ENCODE assay signal across 25 mouse cellular contexts in genomic region chr16:90280515-90280914, GRCm38 (mm10). TPM values are rescaled to one million over a fixed set of nuclear protein-coding genes. Genes with fewer than 3 reads are reported as not detected.
DNase-seq lines count a peak whose midpoint lies in the region; ATAC-seq and TF ChIP-seq lines count a peak whose summit lies in the region.
"Had no signal": no experiment of that assay in that cellular context is flagged by ENCODE, and none has a peak within 500 bp of the region (broad histone marks: within the 10 kb centered on the region; RNA-seq: fewer than 3 reads in every experiment).

No protein-coding gene starts in this region.

- peak overlapping the region; percentile 96 for H3K4me2 ChIP-seq in liver, embryonic 12.5 days
- no peak overlapping the region for H3K4me2 ChIP-seq in liver, embryonic 11.5 days
- H3K4me2 ChIP-seq in lung, postnatal 0 days (replicated peaks; ENCODE audit: low read depth, low read length): no peak overlapping the region
- 0 out of 2 replicates have a peak overlapping the region, but pooled peaks have one; percentile 5 for H3K4me2 ChIP-seq in liver, embryonic 14.5 days (ENCODE audit: low read depth)
- H3K4me2 ChIP-seq: hindbrain, embryonic 15.5 days; midbrain, embryonic 11.5 days; neural tube, embryonic 13.5 days had no signal

- no peak for ATAC-seq in liver, embryonic 12.5 days
- ATAC-seq in liver, embryonic 11.5 days (replicated peaks; ENCODE audit: low FRiP score): no peak
- ATAC-seq in lung, postnatal 0 days: no peak
- ATAC-seq in liver, embryonic 14.5 days (ENCODE audit: insufficient read depth): no peak
- ATAC-seq: activated CD4-positive, CD25-positive, alpha-beta regulatory T cell, adult 4 months; forebrain, postnatal 0 days; inflammation-experienced regulatory T-cells, adult 6 months had no signal

- no peak overlapping the region for H3K4me3 ChIP-seq in liver, embryonic 12.5 days
- no peak overlapping the region for H3K4me3 ChIP-seq in liver, embryonic 11.5 days (ENCODE audit: low read depth, low read length)
- no peak overlapping the region for H3K4me3 ChIP-seq in lung, postnatal 0 days (ENCODE audit: low read depth, low read length)
- no peak overlapping the region for H3K4me3 ChIP-seq in liver, embryonic 14.5 days (ENCODE audit: insufficient read depth in 1 of 2, low read depth in 2 of 2, low read length in 2 of 2)
- H3K4me3 ChIP-seq: erythroblast, embryonic 14.5 days; hindbrain, embryonic 15.5 days; neural tube, embryonic 13.5 days had no signal

- H3K27ac ChIP-seq in liver, embryonic 12.5 days: 0 out of 2 replicates have a peak overlapping the region, but pooled peaks have one; percentile 14
- no peak overlapping the region for H3K27ac ChIP-seq in liver, embryonic 11.5 days (ENCODE audit: low read depth, low read length)
- 0 out of 2 replicates have a peak overlapping the region, but pooled peaks have one; percentile 20 for H3K27ac ChIP-seq in lung, postnatal 0 days (ENCODE audit: low read length)
- no peak overlapping the region for H3K27ac ChIP-seq in liver, embryonic 14.5 days
- H3K27ac ChIP-seq: hindbrain, embryonic 10.5 days; hindbrain, embryonic 15.5 days; neural tube, embryonic 13.5 days had no signal

- no peak for TF ChIP-seq EP300 in lung, postnatal 0 days (IDR thresholded peaks at IDR 0.05)
- TF ChIP-seq EP300 in liver, embryonic 14.5 days (IDR thresholded peaks at IDR 0.05; ENCODE audit: low read depth): no peak

- 58% methylated on average over 2 of the region's 2 CpGs for WGBS in liver, embryonic 12.5 days (ENCODE audit: insufficient replicate concordance)
- 72% methylated on average over 2 of the region's 2 CpGs for WGBS in liver, embryonic 11.5 days
- 43% methylated on average over 2 of the region's 2 CpGs for WGBS in lung, postnatal 0 days
- WGBS in liver, embryonic 14.5 days (ENCODE audit: insufficient replicate concordance): 58% methylated on average over 2 of the region's 2 CpGs

- H3K9ac ChIP-seq in liver, embryonic 12.5 days: no peak overlapping the region
- H3K9ac ChIP-seq in liver, embryonic 11.5 days (ENCODE audit: low read depth, low read length): no peak overlapping the region
- no peak overlapping the region for H3K9ac ChIP-seq in lung, postnatal 0 days (replicated peaks; ENCODE audit: low read depth)
- no peak overlapping the region for H3K9ac ChIP-seq in liver, embryonic 14.5 days (replicated peaks)
- H3K9ac ChIP-seq: forebrain, postnatal 0 days; hindbrain, embryonic 15.5 days; neural tube, embryonic 13.5 days had no signal

- TF ChIP-seq CTCF in lung, postnatal 0 days (IDR thresholded peaks at IDR 0.05): no peak
- no peak for TF ChIP-seq CTCF in liver, embryonic 14.5 days (IDR thresholded peaks at IDR 0.05; ENCODE audit: low read depth)

- peaks cover 12% of the 10 kb centered on the region; the same call in 1 of the 2 replicates for H3K36me3 ChIP-seq in liver, embryonic 12.5 days
- H3K36me3 ChIP-seq in liver, embryonic 11.5 days (ENCODE audit: control insufficient read depth, insufficient read depth, low read length): 0 out of 2 replicates have a peak, but pooled peaks cover 4% of the 10 kb centered on the region
- no peaks in the 10 kb centered on the region for H3K36me3 ChIP-seq in lung, postnatal 0 days (ENCODE audit: insufficient read depth, low read length)
- H3K36me3 ChIP-seq in liver, embryonic 14.5 days (replicated peaks; ENCODE audit: control insufficient read depth, insufficient read depth, low read depth): no peaks in the 10 kb centered on the region
- H3K36me3 ChIP-seq: hindbrain, embryonic 15.5 days; neural tube, embryonic 13.5 days had no signal

- DNase-seq in liver, embryonic 11.5 days (ENCODE audit: low spot score): no peak
- DNase-seq in lung, postnatal 0 days (ENCODE audit: low spot score): peak; percentile 62
- no peak for DNase-seq in lung, postnatal 4 days
- DNase-seq in A20 (ENCODE audit: low read depth, low spot score): peak; percentile 51
- no peak for DNase-seq in liver, embryonic 14.5 days (ENCODE audit: low read depth in 3 of 3, low spot score in 3 of 3)
- no peak for DNase-seq in spleen, postnatal 10 days (ENCODE audit: low spot score in 2 of 2)
- no peak for DNase-seq in kidney, postnatal 36 days
- DNase-seq: adrenal gland, postnatal 36 days; cerebellum, adult 2 months; cerebellum, postnatal 14 days; forebrain, postnatal 0 days; heart, postnatal 14 days; kidney, postnatal 4 days; layer of hippocampus, postnatal 36 days; left cerebral cortex, postnatal 4 days; right cerebral cortex, postnatal 4 days; thymus, postnatal 14 days had no signal

- H3K4me1 ChIP-seq in liver, embryonic 12.5 days: peaks cover 71% of the 10 kb centered on the region
- peaks cover 45% of the 10 kb centered on the region for H3K4me1 ChIP-seq in liver, embryonic 11.5 days (replicated peaks; ENCODE audit: control insufficient read depth, insufficient read depth, low read length)
- peaks cover 24% of the 10 kb centered on the region; the same call in 1 of the 2 replicates for H3K4me1 ChIP-seq in lung, postnatal 0 days (ENCODE audit: insufficient read depth, low read depth, low read length)
- peaks cover 34 to 45% of the 10 kb centered on the region in 2 experiments for H3K4me1 ChIP-seq in liver, embryonic 14.5 days (replicated peaks; ENCODE audit: control insufficient read depth in 2 of 2, insufficient read depth in 2 of 2, low read length in 1 of 2)

- H3K9me3 ChIP-seq in liver, embryonic 12.5 days (replicated peaks): no peaks in the 10 kb centered on the region
- H3K9me3 ChIP-seq in liver, embryonic 11.5 days (ENCODE audit: control insufficient read depth, low read length): no peaks in the 10 kb centered on the region
- H3K9me3 ChIP-seq in lung, postnatal 0 days (ENCODE audit: low read length): no peaks in the 10 kb centered on the region
- no peaks in the 10 kb centered on the region for H3K9me3 ChIP-seq in liver, embryonic 14.5 days (ENCODE audit: control insufficient read depth, low read length)
- H3K9me3 ChIP-seq: hindbrain, embryonic 10.5 days; hindbrain, embryonic 15.5 days; neural tube, embryonic 13.5 days had no signal

- H3K27me3 ChIP-seq in liver, embryonic 12.5 days (replicated peaks): no peaks in the 10 kb centered on the region
- no peaks in the 10 kb centered on the region for H3K27me3 ChIP-seq in liver, embryonic 11.5 days (replicated peaks; ENCODE audit: control insufficient read depth, insufficient read depth, low read length)
- H3K27me3 ChIP-seq in lung, postnatal 0 days (replicated peaks; ENCODE audit: insufficient read depth, low read length): no peaks in the 10 kb centered on the region
- H3K27me3 ChIP-seq in liver, embryonic 14.5 days (ENCODE audit: control insufficient read depth, insufficient read depth, low read length): no peaks in the 10 kb centered on the region
- H3K27me3 ChIP-seq: hindbrain, embryonic 15.5 days; neural tube, embryonic 13.5 days had no signal

RNA-seq across cellular contexts. Expression of gene Scaf4, which starts 3.8 kb away (rescaled TPM):
- 21.7 and 21.9 TPM in 2 replicates for polyA plus RNA-seq in liver, embryonic 12.5 days (2016; fragmentation: Nextera tagmentation; extraction: Ambion mirVana)
- polyA plus RNA-seq in liver, embryonic 11.5 days (2014; fragmentation: Nextera tagmentation; extraction: Ambion mirVana): 34.7 and 38.4 TPM in 2 replicates
- polyA plus RNA-seq in lung, postnatal 0 days (2015; fragmentation: Nextera tagmentation; extraction: Ambion mirVana): 12.1 and 12.9 TPM in 2 replicates
- polyA plus RNA-seq in liver, embryonic 14.5 days (2012; rRNA removed): 21.8 and 23.5 TPM in 2 replicates
- polyA plus RNA-seq in liver, embryonic 14.5 days (2014; fragmentation: Nextera tagmentation; extraction: Ambion mirVana): 9.0 and 10.1 TPM in 2 replicates

RNA-seq across cellular contexts. Expression of gene Sod1, which starts 60.0 kb away (rescaled TPM):
- 1,290 and 1,294 TPM in 2 replicates for polyA plus RNA-seq in liver, embryonic 12.5 days (2016; fragmentation: Nextera tagmentation; extraction: Ambion mirVana)
- 1,899 and 2,008 TPM in 2 replicates for polyA plus RNA-seq in liver, embryonic 11.5 days (2014; fragmentation: Nextera tagmentation; extraction: Ambion mirVana)
- 1,664 and 1,843 TPM in 2 replicates for polyA plus RNA-seq in lung, postnatal 0 days (2015; fragmentation: Nextera tagmentation; extraction: Ambion mirVana)
- 623 and 753 TPM in 2 replicates for polyA plus RNA-seq in liver, embryonic 14.5 days (2012; rRNA removed)
- polyA plus RNA-seq in liver, embryonic 14.5 days (2014; fragmentation: Nextera tagmentation; extraction: Ambion mirVana): 1,393 and 1,455 TPM in 2 replicates

Comparison
In these comparisons a context has a peak if more than half of its experiments do, and no peak if none do; other contexts are left out.
1. H3K27ac ChIP-seq: peak in liver, embryonic 12.5 days (single experiment) and lung, postnatal 0 days (single experiment); none in liver, embryonic 11.5 days (single experiment) and liver, embryonic 14.5 days (single experiment).
2. H3K4me2 ChIP-seq: peak in liver, embryonic 12.5 days (single experiment) and liver, embryonic 14.5 days (single experiment); none in liver, embryonic 11.5 days (single experiment) and lung, postnatal 0 days (single experiment).
3. DNase-seq: peak in lung, postnatal 0 days (single experiment) and A20 (single experiment); none in liver, embryonic 11.5 days (single experiment), lung, postnatal 4 days (0 of 2), liver, embryonic 14.5 days (0 of 3), spleen, postnatal 10 days (0 of 2) and kidney, postnatal 36 days (0 of 2).